Mouse (Mus musculus) layer of hippocampus, postnatal 14 days (tissue): ENCODE results near the gene Rab22a. TPM values are rescaled to one million over a fixed set of nuclear protein-coding genes. Genes with fewer than 3 reads are reported as not detected.

Experiments
- microRNA-seq, 2 experiments: library from miRNA; unstranded; fragments of <30 nt; microRNA quantifications; one replicate each; pipeline ENCODE4 v1.2.0; 2021
- total RNA-seq, 2 experiments: library from RNA; stranded (reverse); gene quantifications; 2 replicates each; pipeline ENCODE4 v1.2.3; 2021

Gene Rab22a
- total RNA-seq, 2 experiments from 2014 or later, result 24.4 to 25.6 TPM

Small RNAs within 50 kb of the gene (microRNA-seq; reads per million reads assigned to microRNA genes)
- 0 reads per million in 2 experiments for gene Mir6340

Other genes starting within 250 kb of the Rab22a start
- gene 1700021F07Rik, start 137.2 kb upstream of the Rab22a start, total RNA-seq, result not detected
- gene Ankrd60, start 81.4 kb upstream of the Rab22a start, total RNA-seq, result not detected
- not detected for gene 1700010B08Rik, start 59.7 kb downstream of the Rab22a start, total RNA-seq
- gene Vapb, start 77.8 kb downstream of the Rab22a start, total RNA-seq, result 100 to 1,000 TPM; 105 to 110 TPM